Mouse (Mus musculus) small intestine, adult 2 months (tissue): ENCODE results near the gene Cd2.

Source experiments
- CTCF ChIP-seq: fragments of 200-500 bp; IDR thresholded peaks from 2 replicates; pipeline ENCODE4 v1.5.1; 2012; ENCODE audit warnings: low read depth, mild to moderate bottlenecking, control low read depth, inconsistent platforms, low read length, moderate library complexity, mixed read lengths; ENCODE audit not compliant: insufficient replicate concordance, insufficient read length; ENCODE audit errors: extremely low read depth
- POLR2A ChIP-seq: fragments of 200-500 bp; IDR thresholded peaks from 2 replicates; pipeline ENCODE4 v1.6.1; 2012; ENCODE audit warnings: low read depth, mild to moderate bottlenecking, control low read depth, inconsistent platforms, low read length, moderate library complexity

DNA sequence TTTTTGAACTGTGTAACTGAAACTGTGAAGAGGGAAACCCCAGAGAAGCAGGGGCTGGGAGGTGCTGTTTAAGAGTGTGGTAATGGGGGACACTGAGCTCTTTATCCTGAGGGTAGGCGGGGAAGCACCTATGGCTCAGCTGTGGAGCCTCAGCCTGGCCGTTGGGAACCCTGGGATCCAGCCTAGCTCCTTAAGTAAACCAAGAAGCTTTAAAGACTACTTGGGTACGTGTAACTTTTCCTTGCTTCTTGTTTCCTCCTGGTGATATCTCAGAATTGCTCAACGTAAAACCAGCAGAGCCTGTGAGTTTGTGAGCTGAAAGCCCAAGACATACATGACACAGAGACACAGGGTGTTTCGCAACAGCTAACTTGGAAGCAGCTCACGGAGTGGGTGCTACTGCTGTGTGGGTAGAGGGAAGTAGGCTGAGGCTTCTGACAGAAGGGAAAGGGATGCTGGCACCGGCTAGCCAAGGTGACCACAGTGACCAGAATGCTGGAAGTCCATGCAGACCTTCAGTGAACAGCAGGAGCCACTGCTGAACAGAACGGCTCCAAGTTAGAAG is 5.9 kb upstream of the Cd2 start:
- TF ChIP-seq CTCF (no peak), POLR2A (no peak)
